Mouse (Mus musculus): ENCODE data around the gene Dph5.
"Not testable (repeated sequence)": the region's sequence is repeated elsewhere in the genome, so short reads cannot be mapped to it uniquely, and the experiment has no call there.

The Dph5 gene

DNA sequence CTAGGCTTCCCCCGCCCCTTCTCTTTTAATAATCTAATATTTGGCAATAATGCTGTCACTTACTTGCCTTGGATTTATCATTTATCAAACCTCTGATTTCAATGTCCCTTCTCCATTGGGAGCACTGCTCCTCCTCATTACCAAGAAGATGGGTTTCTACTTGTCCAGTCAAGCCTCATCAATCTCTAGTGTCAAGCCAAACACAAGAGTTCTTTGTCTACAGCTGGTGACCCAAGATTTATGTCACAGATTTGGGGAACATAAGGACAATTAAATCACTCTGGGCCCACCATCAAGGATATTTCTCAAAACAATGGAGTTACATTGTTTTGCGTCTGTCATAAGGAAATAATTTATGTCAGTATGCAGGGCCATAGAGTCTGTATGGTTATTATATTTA, 5.5 kb downstream of the Dph5 start:
- no peak for DNase-seq

DNA sequence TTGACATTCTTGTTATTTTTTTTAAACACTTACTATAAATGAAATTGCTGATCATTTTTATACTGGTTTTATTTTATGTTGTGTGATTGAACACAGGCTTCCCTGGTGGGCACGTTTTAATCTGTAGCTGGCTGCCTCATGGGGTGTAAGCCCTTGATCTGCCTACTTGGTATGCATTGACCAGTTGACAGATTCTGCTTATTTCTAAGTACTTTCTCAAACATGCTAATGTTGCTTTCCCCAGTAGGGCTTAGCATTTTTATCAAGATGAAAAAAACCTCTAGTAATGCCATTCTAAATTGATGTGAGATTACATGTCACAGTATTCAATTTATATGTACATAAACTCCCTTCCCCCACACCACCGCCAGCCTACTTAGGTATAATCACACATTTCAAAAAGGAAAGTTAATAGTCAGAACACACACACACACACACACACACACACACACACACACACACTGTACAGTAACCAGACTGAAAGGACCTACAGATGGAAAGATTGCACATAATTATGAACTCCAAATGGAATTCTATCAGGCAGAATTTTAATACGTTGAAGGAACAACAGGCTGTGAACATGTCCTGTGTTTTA, 10.8 kb downstream of the Dph5 start:
- no peak for DNase-seq

DNA sequence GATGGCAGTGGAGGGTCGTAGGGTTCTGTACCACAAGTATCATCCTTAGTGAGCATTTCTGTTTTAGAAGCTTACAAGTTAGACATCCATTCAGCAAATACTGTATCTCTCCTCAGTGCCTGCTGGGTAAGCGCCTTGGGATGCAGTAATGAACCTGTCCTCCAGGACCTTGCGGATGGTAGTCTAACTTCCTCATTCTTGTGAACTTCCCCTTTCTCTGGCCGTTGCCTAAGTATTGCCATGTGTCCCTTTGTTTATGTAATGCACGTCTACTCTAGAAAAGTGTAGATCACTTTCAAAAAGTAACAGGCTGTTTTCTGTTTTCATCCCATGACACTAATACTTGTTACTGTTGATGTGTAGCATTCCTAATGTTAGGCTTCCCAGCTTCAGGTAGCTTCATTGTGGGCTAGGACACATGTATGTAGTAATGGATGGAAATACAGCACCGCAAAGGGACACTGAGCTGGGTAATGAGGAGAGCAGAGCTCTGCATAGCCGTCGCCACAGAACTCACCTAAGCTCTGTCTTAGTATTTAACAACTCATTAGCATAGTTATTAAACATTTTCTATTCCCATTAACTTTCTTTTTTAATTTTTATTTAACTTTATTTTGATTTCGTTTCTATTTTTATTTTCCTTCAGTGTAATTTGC, 14.8 kb downstream of the Dph5 start:
- DNase-seq: no peak

DNA sequence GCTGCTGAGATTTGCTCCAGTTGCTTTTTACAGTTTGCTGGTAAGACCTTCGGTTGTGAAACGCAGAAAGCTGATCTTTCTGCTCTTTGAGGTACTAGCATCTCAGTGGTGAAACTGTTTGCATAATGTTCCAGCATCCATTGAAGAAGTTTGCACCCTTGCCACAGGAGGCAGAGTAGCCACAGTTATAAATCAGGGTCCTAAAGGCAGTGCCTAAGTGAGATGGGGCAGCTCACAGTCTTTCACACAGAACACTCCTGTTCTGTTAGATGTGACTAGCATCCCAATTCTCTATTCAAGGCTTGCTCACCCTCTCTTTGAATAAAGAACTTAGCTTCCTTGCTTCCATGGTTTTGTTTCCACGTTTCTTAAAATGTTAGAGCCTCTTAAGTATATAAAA, 17.4 kb downstream of the Dph5 start:
- no peak for DNase-seq

DNA sequence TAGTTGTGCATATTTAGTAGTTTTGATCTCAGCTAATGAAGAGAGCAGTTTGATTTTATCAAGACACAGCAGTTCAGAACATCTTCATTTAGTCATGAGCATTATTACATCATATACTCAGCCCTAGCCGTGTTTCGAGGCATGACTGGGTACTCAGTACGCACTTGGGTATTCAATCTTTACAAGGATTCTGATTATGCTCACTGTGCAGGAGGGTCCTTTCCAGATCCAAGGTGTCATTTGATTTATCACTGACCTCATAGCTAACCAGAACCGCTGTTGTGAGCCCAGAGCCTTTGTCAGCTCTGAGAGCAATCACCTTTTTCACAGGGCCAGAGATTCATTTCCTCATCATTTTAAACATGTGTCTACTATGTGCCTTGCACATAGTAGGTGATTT, 17.9 kb downstream of the Dph5 start:
- no peak for DNase-seq

DNA sequence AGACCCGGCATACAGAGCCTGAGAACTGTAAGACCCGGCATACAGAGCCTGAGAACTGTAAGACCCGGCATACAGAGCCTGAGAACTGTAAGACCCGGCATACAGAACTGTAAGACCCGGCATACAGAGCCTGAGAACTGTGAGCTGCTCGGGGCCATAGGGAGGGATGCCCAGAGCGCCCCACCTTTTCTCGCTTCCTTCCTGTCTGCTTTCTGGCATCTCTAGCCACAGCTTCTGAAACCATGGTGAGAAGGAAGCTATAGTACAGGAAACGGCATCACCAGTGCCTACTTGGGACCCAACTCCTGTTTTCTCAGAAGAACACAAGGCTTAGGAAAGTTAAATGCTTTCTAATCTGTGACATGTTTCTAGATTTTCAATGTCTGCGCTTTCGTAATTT, 19.8 kb downstream of the Dph5 start:
- DNase-seq: not testable (repeated sequence)

DNA sequence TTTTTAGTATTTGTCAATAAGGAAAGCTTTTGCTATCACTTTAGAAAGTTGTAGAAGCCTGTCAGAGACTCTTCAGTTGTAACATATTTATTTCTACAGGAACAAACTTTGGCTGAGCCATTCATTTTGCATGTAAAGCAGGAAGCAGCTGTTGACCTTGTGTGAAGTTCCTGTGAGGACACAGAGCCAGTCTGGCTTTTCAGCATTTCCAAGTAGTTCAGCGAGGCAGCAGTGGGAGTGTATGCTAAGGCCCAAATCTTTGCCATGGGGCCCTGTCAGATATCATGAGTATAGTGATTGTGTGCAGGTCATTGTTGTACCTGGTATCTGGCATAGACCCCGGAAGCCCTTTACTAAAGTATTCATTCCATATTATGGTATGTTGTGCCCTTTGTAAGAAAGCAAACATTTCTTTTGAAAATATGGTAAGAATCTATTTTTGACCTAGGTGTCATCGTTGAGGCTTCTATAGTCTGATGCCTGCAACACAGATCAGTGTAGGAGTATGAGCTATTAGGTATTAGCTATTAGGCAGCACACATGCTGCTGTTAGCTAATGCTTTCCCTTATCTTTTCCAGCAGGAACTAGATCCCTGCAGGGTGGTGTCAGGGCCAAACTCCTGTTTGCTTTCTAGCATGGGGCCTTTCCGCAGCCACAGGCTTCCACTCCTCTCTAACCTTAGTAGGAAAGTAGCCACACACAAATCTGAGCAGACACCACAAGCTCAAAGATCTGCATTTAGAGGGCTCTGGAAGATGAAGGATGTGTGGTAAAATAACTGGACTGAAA, 37.0 kb downstream of the Dph5 start:
- peak in 1 of 2 experiments; percentile 24 for DNase-seq

DNA sequence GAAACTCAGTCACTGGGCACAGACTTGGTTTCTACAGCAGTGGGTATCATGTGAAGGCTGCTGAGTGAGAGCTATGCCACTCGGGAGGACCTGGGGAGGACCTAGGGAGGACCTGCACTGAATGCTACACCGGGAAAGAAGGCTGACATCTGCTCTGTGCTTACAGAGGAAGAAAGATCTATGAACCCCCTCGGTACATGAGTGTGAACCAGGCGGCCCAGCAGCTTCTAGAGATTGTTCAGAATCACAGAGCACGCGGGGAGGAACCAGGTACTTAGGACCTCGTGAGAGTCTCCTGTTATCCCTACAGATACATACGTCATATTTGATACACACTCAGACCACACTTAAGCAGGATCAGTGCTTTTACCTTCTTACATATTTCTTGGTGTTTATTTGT, 38.9 kb downstream of the Dph5 start:
- DNase-seq: no peak

DNA sequence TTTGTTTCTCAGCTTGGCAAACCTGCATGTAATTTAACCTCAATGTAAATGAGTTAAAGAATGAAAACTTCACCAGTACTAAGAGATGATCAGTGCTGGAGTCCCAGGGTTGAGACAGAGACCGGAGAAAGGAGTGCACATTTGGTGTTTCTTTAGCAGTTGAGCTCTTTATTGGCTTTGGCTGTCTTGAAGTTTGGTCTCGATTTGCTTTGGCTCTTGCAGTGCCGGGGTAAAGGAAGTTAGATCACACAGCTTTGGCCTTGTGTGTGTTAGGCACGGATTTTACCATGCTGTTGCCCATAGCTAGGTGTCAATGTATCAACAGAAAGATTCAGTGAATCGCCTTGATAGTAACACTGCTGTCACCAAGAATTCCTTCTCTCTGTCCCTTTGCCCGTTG, 44.1 kb downstream of the Dph5 start:
- no peak for DNase-seq

DNA sequence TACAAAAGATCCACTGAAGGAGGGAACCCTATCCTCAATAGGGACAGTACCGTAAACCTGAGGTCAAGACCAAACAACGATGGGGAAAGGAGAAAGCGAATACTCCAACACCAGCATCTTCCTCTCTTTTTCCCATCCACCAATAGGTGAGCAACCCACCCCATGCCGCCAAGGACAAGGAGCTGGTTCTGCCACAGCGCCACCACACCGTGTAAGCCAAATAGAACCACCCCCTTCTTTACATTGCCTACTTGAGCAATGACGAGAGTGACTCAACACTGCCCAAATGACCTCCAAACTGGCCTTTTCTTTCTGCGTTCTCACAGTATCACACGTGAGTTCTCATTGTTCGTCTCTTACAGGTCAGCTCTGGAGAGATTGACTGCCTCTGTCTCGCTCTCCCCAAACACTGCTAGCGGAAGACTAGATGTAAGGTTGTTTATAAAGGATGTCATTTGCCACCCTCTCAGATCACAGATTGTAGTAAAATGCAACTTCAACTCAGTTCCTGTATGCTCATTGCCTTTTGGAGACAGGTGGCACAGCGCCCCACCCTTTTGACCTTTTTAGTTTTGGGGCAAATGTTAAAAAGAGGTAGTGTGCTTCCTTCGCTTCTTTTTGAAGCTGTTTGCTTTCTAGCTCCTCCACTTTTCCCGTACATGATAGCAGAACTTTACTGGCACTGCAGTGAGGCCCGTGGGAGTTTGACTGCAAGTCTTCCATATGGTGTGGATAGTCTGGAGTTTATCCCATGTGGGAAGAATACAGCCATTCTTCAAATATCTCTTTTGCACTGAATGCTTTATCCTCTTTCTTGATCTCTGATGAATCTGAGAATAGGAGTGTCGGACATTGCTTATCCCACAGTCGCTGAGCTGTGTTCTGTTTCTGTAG, 45.9 kb downstream of the Dph5 start:
- no peak for DNase-seq

DNA sequence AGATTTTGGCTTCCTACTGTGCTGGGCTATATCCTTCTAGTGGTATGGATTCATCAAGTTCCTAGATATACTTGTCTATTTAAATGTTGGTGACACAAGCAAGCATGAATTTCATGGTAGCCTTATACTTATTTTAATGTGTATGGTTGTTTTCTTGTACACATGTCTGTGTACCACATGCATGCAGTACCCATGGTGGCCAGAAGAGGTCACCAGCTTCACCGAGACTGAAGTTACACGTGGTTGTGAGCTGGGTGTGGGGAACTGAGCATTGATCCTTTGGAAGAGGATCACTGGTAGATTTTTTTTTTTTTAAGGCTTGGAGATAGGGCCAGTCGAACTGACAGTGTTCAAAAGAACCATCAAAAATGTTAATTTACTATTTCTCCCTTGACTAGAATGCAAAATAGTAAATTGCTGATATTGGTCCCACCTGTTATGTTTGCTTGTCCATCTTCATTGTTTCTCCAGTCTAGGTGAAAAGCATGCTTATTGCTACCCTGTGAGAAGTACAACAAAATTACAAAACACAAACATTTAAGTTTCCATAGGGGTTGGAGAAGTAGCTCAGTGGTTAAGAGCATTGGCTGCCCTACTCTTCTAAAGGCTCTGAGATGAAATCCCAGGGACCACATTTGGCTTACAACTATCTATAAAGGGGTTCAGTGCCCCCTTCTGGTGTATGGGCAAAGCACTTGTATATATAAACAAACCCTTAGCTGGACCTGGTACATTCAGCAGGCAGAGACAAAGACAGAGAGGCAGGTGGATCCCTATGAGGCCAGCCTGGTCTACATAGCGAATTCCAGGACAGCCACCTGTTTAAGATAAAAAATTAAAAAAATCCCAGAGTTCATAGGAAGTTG, 49.3 kb downstream of the Dph5 start:
- peak; percentile 34 to 36 for DNase-seq

DNA sequence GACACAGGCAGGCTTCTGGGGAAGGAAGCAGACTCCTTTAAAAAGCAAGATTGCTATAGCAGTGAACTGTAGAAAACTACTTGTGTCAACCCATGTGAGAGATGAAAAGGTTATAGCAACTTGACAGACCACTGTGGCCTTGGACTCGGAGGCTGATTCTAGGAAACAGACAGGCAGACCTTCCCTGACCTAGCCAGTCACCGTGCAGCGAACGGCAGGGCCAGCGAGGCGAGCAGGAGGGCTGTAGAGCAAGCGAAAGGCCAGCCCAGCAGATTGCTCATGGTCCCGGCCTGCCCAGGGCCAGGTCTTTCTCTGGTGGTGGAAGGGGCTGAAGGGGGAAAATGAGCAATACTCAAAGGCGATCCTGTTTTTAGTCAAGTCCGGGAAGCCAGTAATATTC, 50.2 kb downstream of the Dph5 start:
- no peak for DNase-seq

DNA sequence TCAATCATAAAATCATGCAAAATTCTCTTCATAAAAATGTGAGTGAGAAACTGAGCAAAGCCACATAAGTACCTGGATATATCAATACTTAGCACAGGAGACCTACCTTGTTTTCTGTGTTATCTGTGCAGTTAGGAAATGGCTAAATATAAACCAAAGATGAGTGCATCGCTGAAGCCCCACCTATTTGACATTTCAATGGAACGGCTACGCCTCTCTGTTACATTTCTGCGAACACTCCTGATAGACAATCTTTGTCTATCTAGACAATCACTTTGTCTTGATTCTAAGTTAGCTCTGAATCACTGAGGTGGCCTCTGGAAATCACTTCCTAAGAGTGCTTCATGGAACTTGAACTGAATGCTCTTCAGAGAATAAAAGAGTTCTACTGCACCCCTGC, 52.9 kb downstream of the Dph5 start:
- DNase-seq: no peak

DNA sequence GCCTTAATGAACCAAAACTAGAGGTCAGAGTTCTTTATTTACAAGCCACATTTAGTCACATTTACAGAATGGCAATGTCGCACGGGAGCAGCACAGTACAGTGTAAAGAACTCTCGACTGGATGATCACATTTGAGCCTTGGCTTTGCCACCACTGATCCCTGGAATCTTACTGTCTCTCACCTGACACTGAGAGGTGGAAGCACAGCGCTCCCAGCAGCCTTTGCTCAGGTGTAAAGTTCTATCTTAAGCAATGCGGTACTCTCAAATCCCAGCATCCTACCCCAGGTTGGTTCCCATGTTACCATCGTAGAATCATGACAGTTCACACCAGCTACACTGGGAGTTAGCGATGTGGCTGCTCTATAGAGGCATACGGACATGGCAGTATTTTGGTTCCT, 53.8 kb downstream of the Dph5 start:
- DNase-seq: no peak

DNA sequence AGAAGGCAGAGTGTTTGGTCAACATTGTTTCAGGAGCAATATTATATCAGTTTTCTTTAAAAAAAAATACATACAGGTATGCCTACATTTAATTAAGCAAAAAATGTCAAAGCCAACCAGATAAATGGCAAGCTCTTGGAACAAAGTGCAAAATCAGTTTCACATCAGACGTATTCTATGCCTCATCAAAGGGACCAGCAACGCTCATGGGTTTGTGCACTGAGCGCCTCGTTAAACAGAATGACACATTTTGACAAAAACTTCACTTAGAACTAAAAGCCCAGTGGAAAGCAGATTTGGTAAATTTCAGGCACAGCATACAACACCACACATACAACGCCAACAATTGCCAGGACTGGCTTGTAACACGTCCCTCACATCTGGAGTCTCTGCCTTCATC, 56.7 kb downstream of the Dph5 start:
- no peak for DNase-seq

DNA sequence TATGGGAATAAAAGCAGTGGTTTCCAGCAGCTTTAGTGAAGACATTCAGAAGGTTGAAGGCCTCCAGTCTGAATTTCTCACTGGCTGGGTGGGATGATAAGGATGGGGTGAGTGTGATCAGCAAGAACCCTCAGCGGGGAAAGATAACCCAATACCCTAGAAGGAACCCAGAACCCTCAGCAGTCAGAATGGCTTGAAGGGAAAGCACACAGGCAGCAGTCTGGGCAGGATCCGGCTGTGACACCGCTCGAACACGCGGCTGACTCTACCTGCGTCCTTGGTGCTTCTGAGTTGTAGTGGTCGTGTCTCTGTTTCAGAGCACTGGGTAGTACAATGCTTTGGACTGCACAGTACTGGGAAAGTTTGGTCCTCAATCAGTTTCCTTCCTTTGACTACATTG, 58.6 kb downstream of the Dph5 start:
- no peak for DNase-seq

DNA sequence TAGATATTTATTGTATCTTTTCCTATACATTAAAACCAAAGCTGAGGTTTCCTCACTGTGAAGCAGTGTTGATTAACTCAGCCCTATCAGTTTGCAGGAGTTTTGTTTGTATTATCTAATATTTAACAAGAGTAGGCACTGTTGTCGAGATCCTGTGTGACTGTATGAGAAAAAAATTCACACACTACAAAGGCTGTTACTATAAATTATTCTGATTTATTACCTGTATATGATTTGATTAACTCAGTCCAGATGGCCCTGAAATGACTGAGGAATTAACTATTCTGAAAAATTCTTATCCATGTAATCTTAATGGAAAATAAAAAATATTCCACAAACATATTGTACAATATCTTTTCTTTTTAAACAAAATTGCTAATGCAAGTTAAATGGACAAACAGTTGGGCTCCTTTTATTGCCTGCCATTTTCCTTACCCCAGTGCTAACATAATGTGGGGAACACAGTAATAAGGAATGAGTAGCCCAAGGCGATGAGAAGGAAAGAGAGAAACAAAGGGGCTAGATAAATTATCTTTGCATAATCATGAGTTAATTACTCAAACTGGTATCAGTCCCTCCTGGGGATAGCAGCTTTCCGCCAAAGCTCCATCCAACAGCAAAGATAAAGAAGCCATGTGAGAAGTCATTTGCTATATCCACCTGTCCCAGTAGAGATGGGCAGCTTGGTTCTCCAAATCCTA, 61.7 kb downstream of the Dph5 start:
- DNase-seq: no peak

DNA sequence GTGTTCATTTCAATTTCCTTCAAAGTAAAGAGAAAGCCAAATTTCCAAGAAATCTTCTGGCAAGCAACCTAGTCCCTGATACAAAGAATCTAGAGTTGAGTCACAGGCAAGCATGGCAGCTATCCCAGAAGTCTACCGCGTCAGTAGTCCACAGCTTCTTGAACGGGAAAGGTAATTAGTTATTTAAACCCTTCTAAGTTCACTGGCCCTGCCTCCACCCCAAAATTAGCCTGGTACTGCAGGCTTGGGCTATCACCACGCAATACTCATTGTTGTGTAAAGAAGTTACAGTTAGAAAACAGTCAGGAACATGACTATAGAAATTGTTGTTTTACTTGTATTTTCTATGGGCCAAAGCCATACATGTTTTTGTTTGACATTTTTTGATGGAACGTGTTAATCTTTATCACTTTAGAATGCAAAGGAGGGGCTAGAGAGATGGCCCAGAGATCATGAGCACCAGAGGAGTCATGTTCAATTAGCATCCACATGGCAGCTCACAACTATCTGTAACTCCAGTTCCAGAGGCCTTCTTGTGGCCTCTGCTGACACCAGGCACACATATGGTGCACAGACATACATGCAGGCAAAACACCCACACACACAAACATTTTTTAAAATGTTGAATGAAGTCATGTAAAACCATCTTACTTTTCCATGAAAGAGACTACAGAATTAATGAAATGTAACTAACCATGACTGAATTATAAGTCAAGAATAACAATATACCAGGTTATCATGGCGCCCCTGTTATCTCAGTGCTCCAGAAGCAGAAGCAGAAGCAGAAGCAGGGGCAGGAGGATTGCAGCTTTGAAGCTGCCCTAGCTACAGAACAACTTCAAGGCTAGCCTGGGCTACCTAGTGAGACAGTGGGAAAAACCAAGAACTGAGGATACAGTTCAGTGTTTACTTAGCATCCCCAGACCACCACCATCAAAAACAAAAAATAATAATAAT, 62.6 kb downstream of the Dph5 start:
- no peak for DNase-seq

DNA sequence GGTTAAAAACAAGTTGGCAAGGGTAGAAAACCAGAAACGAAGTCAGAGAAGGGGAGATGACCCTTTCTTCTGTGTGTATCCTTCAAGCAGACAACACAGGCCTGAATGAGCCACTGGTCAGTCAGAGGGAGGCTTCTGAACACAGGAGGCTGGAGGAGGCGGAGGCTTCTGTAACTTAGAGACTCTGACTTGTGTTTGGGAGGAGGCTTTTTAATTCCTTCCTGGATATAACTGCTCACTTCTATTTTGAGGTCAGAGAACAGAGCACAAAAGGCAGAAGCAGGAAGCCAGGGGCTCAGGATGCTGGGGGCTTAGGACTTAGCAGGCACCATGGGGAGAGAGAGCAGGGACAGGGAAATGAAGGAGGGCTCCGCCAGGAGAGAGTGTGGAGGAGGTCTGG, 63.6 kb downstream of the Dph5 start:
- peak in 1 of 2 experiments; percentile 6 for DNase-seq

DNA sequence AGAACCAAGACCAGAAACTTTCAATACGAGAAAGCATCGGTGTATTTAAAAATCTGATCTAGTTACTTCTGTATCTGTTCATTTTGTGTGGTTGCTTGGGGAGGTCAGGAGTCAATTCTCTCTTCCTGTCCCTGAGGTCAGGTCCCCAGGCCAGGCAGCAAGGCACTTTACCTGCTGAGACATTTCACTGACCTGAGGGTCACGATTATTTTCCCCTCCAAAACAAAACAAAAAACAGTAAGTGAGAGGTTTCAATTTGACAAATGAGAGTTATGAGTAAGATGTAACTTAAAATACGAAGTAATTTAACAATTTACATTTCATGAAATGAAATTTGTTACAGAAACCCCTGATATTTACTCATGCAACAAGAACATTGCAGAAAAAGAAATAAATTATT, 64.7 kb downstream of the Dph5 start:
- DNase-seq: no peak
